Mouse (Mus musculus): Measurements from ENCODE around the gene Tepp.
A peak's percentile ranks its signal among the peaks of the same experiment; 100 is the strongest.

The Tepp gene

GRCm38 (mm10) chr8:95362272-95362671 is 51.9 kb downstream of the Tepp start:
- DNase-seq (ENCODE audit: low read depth), result no peak

- DNase-seq (ENCODE audit: low read depth), result no peak
Observed at GRCm38 (mm10) chr8:95363849-95364248, 53.5 kb downstream of the Tepp start.

- DNase-seq (ENCODE audit: low read depth), result peak; percentile 66
Observed at GRCm38 (mm10) chr8:95369581-95370326, 59.4 kb downstream of the Tepp start.

- no peak for DNase-seq (ENCODE audit: low read depth)
Observed at GRCm38 (mm10) chr8:95373389-95374002, 63.1 kb downstream of the Tepp start.

DNA sequence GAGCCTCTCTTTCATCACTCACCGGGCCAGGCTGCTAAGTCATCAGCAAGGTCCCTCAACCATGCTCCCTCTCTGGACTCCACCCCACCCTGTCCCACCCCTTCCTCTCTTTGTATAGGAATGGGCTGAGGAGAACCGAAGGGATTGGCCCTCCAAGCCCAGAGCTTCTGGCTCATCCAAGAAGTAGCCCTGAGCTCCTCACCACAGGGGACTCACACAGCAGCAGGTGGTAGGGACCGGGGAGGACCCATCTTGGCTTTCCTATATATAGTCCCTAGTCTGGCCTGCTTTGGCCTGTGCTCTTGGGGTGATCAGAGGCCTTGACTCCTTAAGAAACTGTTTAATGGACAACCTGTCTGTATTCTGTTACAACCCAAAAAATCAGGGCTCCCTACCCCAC is 64.1 kb downstream of the Tepp start:
- DNase-seq (ENCODE audit: low read depth), result no peak

GRCm38 (mm10) chr8:95375374-95375930 is 65.1 kb downstream of the Tepp start:
- DNase-seq (ENCODE audit: low read depth), result no peak
